In genomic region chr8:65922294-65923019, GRCm38 (mm10) we compare ENCODE assay signal across 15 mouse cellular contexts.
DNase-seq lines count a peak whose midpoint lies in the region; ATAC-seq and TF ChIP-seq lines count a peak whose summit lies in the region.
"Had no signal": no experiment of that assay in that cellular context is flagged by ENCODE, and none has a peak within 500 bp of the region (broad histone marks: within the 10 kb centered on the region; RNA-seq: fewer than 3 reads in every experiment).

No protein-coding gene starts in this region.

- H3K36me3 ChIP-seq in midbrain, embryonic 14.5 days (ENCODE audit: control insufficient read depth, insufficient read depth, low read length), result no peaks in the 10 kb centered on the region
- H3K36me3 ChIP-seq in midbrain, embryonic 10.5 days, result no peaks in the 10 kb centered on the region
- H3K36me3 ChIP-seq in thymus, adult 2 months (ENCODE audit: control insufficient read depth, insufficient read depth, low read length), result no peaks in the 10 kb centered on the region
- H3K36me3 ChIP-seq: lung, embryonic 15.5 days had no signal

- TF ChIP-seq POLR2A in thymus, adult 2 months (IDR thresholded peaks at IDR 0.05; ENCODE audit: control insufficient read depth, extremely low read depth, insufficient read depth, low read length, poor library complexity), result no peak

- H3K4me3 ChIP-seq in midbrain, embryonic 14.5 days (replicated peaks; ENCODE audit: low read depth, low read length), result no peak overlapping the region
- no peak overlapping the region for H3K4me3 ChIP-seq in midbrain, embryonic 10.5 days
- H3K4me3 ChIP-seq in thymus, adult 2 months (ENCODE audit: control insufficient read depth, insufficient read depth, low read length), result no peak overlapping the region
- H3K4me3 ChIP-seq: lung, embryonic 15.5 days had no signal

- peak; percentile 40 for ATAC-seq in midbrain, embryonic 14.5 days (ENCODE audit: low FRiP score, low TSS enrichment)

- TF ChIP-seq CTCF in thymus, adult 2 months (IDR thresholded peaks at IDR 0.05; ENCODE audit: borderline replicate concordance, control insufficient read depth, extremely low read depth, insufficient read depth, low read length, poor library complexity), result no peak

- no peak overlapping the region for H3K27ac ChIP-seq in midbrain, embryonic 14.5 days (replicated peaks; ENCODE audit: low read depth, low read length)
- no peak overlapping the region for H3K27ac ChIP-seq in midbrain, embryonic 10.5 days (replicated peaks)
- no peak overlapping the region for H3K27ac ChIP-seq in thymus, adult 2 months (ENCODE audit: control insufficient read depth, insufficient read depth, low read length)
- H3K27ac ChIP-seq: lung, embryonic 15.5 days had no signal

- no peak overlapping the region for H3K4me2 ChIP-seq in midbrain, embryonic 14.5 days (ENCODE audit: low read length)
- H3K4me2 ChIP-seq: lung, embryonic 15.5 days had no signal

- H3K4me1 ChIP-seq in midbrain, embryonic 14.5 days (ENCODE audit: control insufficient read depth, insufficient read depth, low read length), result no peaks in the 10 kb centered on the region
- H3K4me1 ChIP-seq in midbrain, embryonic 10.5 days, result no peaks in the 10 kb centered on the region
- H3K4me1 ChIP-seq in thymus, adult 2 months (replicated peaks; ENCODE audit: control insufficient read depth, insufficient read depth, low read length), result no peaks in the 10 kb centered on the region
- H3K4me1 ChIP-seq: lung, embryonic 15.5 days had no signal

- H3K9ac ChIP-seq in midbrain, embryonic 14.5 days (replicated peaks; ENCODE audit: low read length), result no peak overlapping the region
- H3K9ac ChIP-seq: lung, embryonic 15.5 days had no signal

- H3K27me3 ChIP-seq in midbrain, embryonic 14.5 days (ENCODE audit: control insufficient read depth, insufficient read depth, low read length), result no peaks in the 10 kb centered on the region
- H3K27me3 ChIP-seq in midbrain, embryonic 10.5 days (ENCODE audit: low read depth, poor library complexity, severe bottlenecking), result no peaks in the 10 kb centered on the region
- no peaks in the 10 kb centered on the region for H3K27me3 ChIP-seq in thymus, adult 2 months (ENCODE audit: control insufficient read depth, insufficient read depth, low read length)
- H3K27me3 ChIP-seq: lung, embryonic 15.5 days had no signal

- H3K9me3 ChIP-seq in midbrain, embryonic 14.5 days (ENCODE audit: control insufficient read depth, low read length), result no peaks in the 10 kb centered on the region
- no peaks in the 10 kb centered on the region for H3K9me3 ChIP-seq in midbrain, embryonic 10.5 days (replicated peaks)
- H3K9me3 ChIP-seq: lung, embryonic 15.5 days had no signal

- WGBS in midbrain, embryonic 14.5 days, result 75% methylated on average over 3 of the region's 3 CpGs
- 85% methylated on average over 3 of the region's 3 CpGs for WGBS in midbrain, embryonic 10.5 days
- 83% methylated on average over 3 of the region's 3 CpGs for WGBS in thymus, adult 2 months

- DNase-seq in cerebellum, postnatal 10 days, result peak; percentile 48 to 51
- DNase-seq in cerebellum, adult 9-10 months, result no peak
- peak; percentile 41 for DNase-seq in midbrain, embryonic 14.5 days
- DNase-seq in midbrain, embryonic 10.5 days (ENCODE audit: low spot score), result no peak
- DNase-seq in layer of hippocampus, adult 11-12 months (ENCODE audit: low spot score), result peak; percentile 52
- DNase-seq in left cerebral cortex, postnatal 14 days (ENCODE audit: low spot score in 2 of 2), result peak; percentile 24 to 26
- no peak for DNase-seq in thymus, adult 2 months
- DNase-seq in ovary, postnatal 36 days (ENCODE audit: low spot score), result no peak
- DNase-seq: adrenal gland, adult 8-10 months; embryo, embryonic 11 days; heart, postnatal 10 days; kidney, adult 9 months; liver; retina, postnatal 1 day had no signal

- intact Hi-C loops in left cerebral cortex, postnatal 14 days (cut with DNase I), result no loop called here

Comparison
In these comparisons a context has a peak if more than half of its experiments do, and no peak if none do; other contexts are left out.
1. DNase-seq: peak in cerebellum, postnatal 10 days (2 of 2), midbrain, embryonic 14.5 days (single experiment), layer of hippocampus, adult 11-12 months (single experiment) and left cerebral cortex, postnatal 14 days (2 of 2); none in cerebellum, adult 9-10 months (single experiment), midbrain, embryonic 10.5 days (single experiment), thymus, adult 2 months (single experiment) and ovary, postnatal 36 days (single experiment).